Mouse (Mus musculus) midbrain, embryonic 12.5 days (tissue): ENCODE results near the gene Zmiz1. TPM values are rescaled to one million over a fixed set of nuclear protein-coding genes. Genes with fewer than 3 reads are reported as not detected.
A peak's percentile ranks its signal among the peaks of the same experiment; 100 is the strongest.

Source experiments
- ATAC-seq: fragments of 200-750 bp; cut with Nextera tagmentation; 2 replicates; pipeline ENCODE4 v1.8.0; 2017; ENCODE audit warnings: low read depth, moderate TSS enrichment, moderate library complexity; ENCODE audit not compliant: low FRiP score
- H3K27ac ChIP-seq: fragments of 300-500 bp; sonication (generic); replicated peaks from 2 replicates; pipeline ENCODE4 v1.5.1; 2016; ENCODE audit warnings: mild to moderate bottlenecking
- H3K27me3 ChIP-seq: fragments of 300-500 bp; sonication (generic); 2 replicates; pipeline ENCODE4 v1.6.1; 2016; ENCODE audit warnings: mild to moderate bottlenecking
- H3K36me3 ChIP-seq: fragments of 300-500 bp; sonication (generic); 2 replicates; pipeline ENCODE4 v1.6.1; 2016
- H3K4me1 ChIP-seq: fragments of 300-500 bp; sonication (generic); 2 replicates; pipeline ENCODE4 v1.6.1; 2016
- H3K4me2 ChIP-seq: fragments of 300-500 bp; sonication (generic); replicated peaks from 2 replicates; pipeline ENCODE4 v1.6.1; 2016; ENCODE audit warnings: mild to moderate bottlenecking, moderate library complexity
- H3K4me3 ChIP-seq: fragments of 300-500 bp; sonication (generic); 2 replicates; pipeline ENCODE4 v1.5.1; 2016; ENCODE audit warnings: mild to moderate bottlenecking
- H3K9ac ChIP-seq: fragments of 300-500 bp; sonication (generic); replicated peaks from 2 replicates; pipeline ENCODE4 v1.6.1; 2016; ENCODE audit warnings: mild to moderate bottlenecking, moderate library complexity
- H3K9me3 ChIP-seq: fragments of 300-500 bp; sonication (generic); 2 replicates; pipeline ENCODE4 v1.6.1; 2016; ENCODE audit warnings: mild to moderate bottlenecking
- WGBS: fragments of 180-500 bp; shearing (Covaris S2); methylation state at CpG from one replicate; pipeline ENCODE4 v1.1.7; 2016; 5-methylcytosine and 5-hydroxymethylcytosine counted together
- microRNA-seq: library from miRNA; unstranded; fragments of <30 nt; microRNA quantifications from one replicate; pipeline ENCODE4, GENCODE M21; 2017
- polyA plus RNA-seq: library from polyadenylated mRNA; unstranded; fragments of >200 nt; fragmentation: Nextera tagmentation; extraction: Ambion mirVana; gene quantifications from 2 replicates; pipeline ENCODE4 v1.2.1, GENCODE M21; 2016

The Zmiz1 gene
- polyA plus RNA-seq, 1 experiment from 2014 or later, result 79.4 TPM

GRCm38 (mm10) chr14:25711602-25712001 is 252.6 kb downstream of the Zmiz1 start:
- no peak for ATAC-seq
- Histone ChIP-seq H3K4me2 (no peak overlapping the region), H3K9me3 (no peaks in the 10 kb centered on the region), H3K27me3 (no peaks in the 10 kb centered on the region), H3K4me3 (no peak overlapping the region), H3K9ac (no peak overlapping the region), H3K27ac (no peak overlapping the region), H3K4me1 (peaks cover 24% of the 10 kb centered on the region), H3K36me3 (no peaks in the 10 kb centered on the region)
- 63% methylated on average over 8 of the region's 8 CpGs for WGBS

GRCm38 (mm10) chr14:25713443-25713842 is 254.5 kb downstream of the Zmiz1 start:
- Histone ChIP-seq H3K27ac (no peak overlapping the region), H3K9me3 (no peaks in the 10 kb centered on the region), H3K4me3 (no peak overlapping the region), H3K27me3 (no peaks in the 10 kb centered on the region), H3K9ac (no peak overlapping the region), H3K36me3 (no peaks in the 10 kb centered on the region), H3K4me1 (peaks cover 27% of the 10 kb centered on the region), H3K4me2 (no peak overlapping the region)
- WGBS, result 22% methylated on average over 4 of the region's 4 CpGs
- no peak for ATAC-seq

Small RNA genes lying within 50 kb of the gene (microRNA-seq; reads per million reads assigned to microRNA genes)
- gene Mir3075, result 21.8 reads per million, percentile 33 among the genes with 10 or more reads in this experiment

Other genes with a start within 250 kb of the Zmiz1 start
- 28.7 and 29.7 TPM in 2 replicates for gene Ppif, start 235.0 kb downstream of the Zmiz1 start, polyA plus RNA-seq